Mouse (Mus musculus) lung, embryonic 15.5 days (tissue): Measurements from ENCODE around the gene Grin1. TPM values are rescaled to one million over a fixed set of nuclear protein-coding genes. Genes with fewer than 3 reads are reported as not detected.
A peak's percentile ranks its signal among the peaks of the same experiment; 100 is the strongest.

Experiments
- ATAC-seq: fragments of 200-750 bp; cut with Nextera tagmentation; 2 replicates; pipeline ENCODE4 v1.8.0; 2017; ENCODE audit warnings: moderate number of reproducible peaks, borderline replicate concordance; ENCODE audit not compliant: low FRiP score, low TSS enrichment; ENCODE audit errors: extremely low read depth
- H3K27ac ChIP-seq: fragments of 300-500 bp; sonication (generic); 2 replicates; pipeline ENCODE4 v1.5.1; 2015; ENCODE audit warnings: moderate library complexity, mild to moderate bottlenecking, inconsistent platforms
- H3K27me3 ChIP-seq: fragments of 300-500 bp; sonication (generic); 2 replicates; pipeline ENCODE4 v1.6.1; 2015; ENCODE audit warnings: inconsistent platforms
- H3K36me3 ChIP-seq: fragments of 300-500 bp; sonication (generic); 2 replicates; pipeline ENCODE4 v1.6.1; 2015; ENCODE audit warnings: inconsistent platforms
- H3K4me1 ChIP-seq: fragments of 300-500 bp; sonication (generic); 2 replicates; pipeline ENCODE4 v1.6.1; 2015; ENCODE audit warnings: inconsistent platforms
- H3K4me2 ChIP-seq: fragments of 300-500 bp; sonication (generic); 2 replicates; pipeline ENCODE4 v1.6.1; 2015; ENCODE audit warnings: inconsistent platforms, mild to moderate bottlenecking, moderate library complexity
- H3K4me3 ChIP-seq: fragments of 300-500 bp; sonication (generic); 2 replicates; pipeline ENCODE4 v1.5.1; 2015; ENCODE audit warnings: mild to moderate bottlenecking, inconsistent platforms
- H3K9ac ChIP-seq: fragments of 300-500 bp; sonication (generic); 2 replicates; pipeline ENCODE4 v1.6.1; 2015; ENCODE audit warnings: inconsistent platforms
- H3K9me3 ChIP-seq: fragments of 300-500 bp; sonication (generic); 2 replicates; pipeline ENCODE4 v1.6.1; 2016; ENCODE audit warnings: inconsistent platforms
- WGBS: fragments of 180-500 bp; shearing (Covaris S2); methylation state at CpG from one replicate; pipeline ENCODE4 v1.1.7; 2015; 5-methylcytosine and 5-hydroxymethylcytosine counted together
- polyA plus RNA-seq: library from polyadenylated mRNA; unstranded; fragments of >200 nt; fragmentation: Nextera tagmentation; extraction: Ambion mirVana; gene quantifications from 2 replicates; pipeline ENCODE4 v1.2.1, GENCODE M21; 2015

The Grin1 gene
- polyA plus RNA-seq, 1 experiment from 2014 or later, result 0.45 TPM

- no peaks in the 10 kb centered on the region for H3K9me3 ChIP-seq
- peaks cover 83% of the 10 kb centered on the region for H3K36me3 ChIP-seq
- no peak overlapping the region for H3K4me2 ChIP-seq
- H3K27ac ChIP-seq, result no peak overlapping the region
- no peaks in the 10 kb centered on the region for H3K4me1 ChIP-seq
- H3K4me3 ChIP-seq, result no peak overlapping the region
- H3K27me3 ChIP-seq, result no peaks in the 10 kb centered on the region
- 89% methylated on average over 4 of the region's 4 CpGs for WGBS
- no peak for ATAC-seq
- no peak overlapping the region for H3K9ac ChIP-seq
Observed at GRCm38 (mm10) chr2:25349499-25349898, 30.5 kb upstream of the Grin1 start.

- Histone ChIP-seq H3K4me3 (no peak overlapping the region), H3K9me3 (no peaks in the 10 kb centered on the region), H3K27ac (no peak overlapping the region), H3K27me3 (no peaks in the 10 kb centered on the region), H3K36me3 (peaks cover 96% of the 10 kb centered on the region), H3K4me1 (no peaks in the 10 kb centered on the region), H3K4me2 (no peak overlapping the region), H3K9ac (no peak overlapping the region)
- 83% methylated on average over 7 of the region's 7 CpGs for WGBS
- ATAC-seq, result no peak
Observed at GRCm38 (mm10) chr2:25348162-25348561, 29.2 kb upstream of the Grin1 start.

DNA sequence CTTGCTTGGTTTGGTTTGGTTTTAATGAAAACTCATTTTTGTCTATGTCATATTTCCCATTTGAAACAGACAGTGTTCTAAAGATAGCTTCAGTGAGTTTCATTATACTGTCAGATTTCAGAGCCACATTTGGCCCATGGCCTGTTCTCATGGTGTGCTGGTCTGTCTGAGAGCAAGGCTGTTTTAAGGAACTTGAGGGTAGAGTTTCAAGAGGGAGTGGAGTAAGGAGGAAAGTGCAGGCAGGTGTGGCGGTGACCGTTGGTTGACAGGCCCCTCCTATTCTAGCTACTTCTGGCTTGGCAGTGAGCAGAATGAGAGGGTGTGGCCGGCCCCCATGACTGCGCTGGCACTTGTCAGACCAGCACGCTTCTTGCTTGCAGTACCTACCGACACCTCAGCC, 19.3 kb upstream of the Grin1 start:
- H3K27ac ChIP-seq, result no peak overlapping the region
- H3K4me1 ChIP-seq, result peaks cover 7% of the 10 kb centered on the region
- H3K4me3 ChIP-seq, result no peak overlapping the region
- no peaks in the 10 kb centered on the region for H3K27me3 ChIP-seq
- H3K9ac ChIP-seq, result no peak overlapping the region
- H3K9me3 ChIP-seq, result no peaks in the 10 kb centered on the region
- ATAC-seq, result no peak
- WGBS, result 92% methylated on average over 6 of the region's 6 CpGs
- peaks cover 75% of the 10 kb centered on the region for H3K36me3 ChIP-seq
- no peak overlapping the region for H3K4me2 ChIP-seq

GRCm38 (mm10) chr2:25333569-25333968, 14.6 kb upstream of the Grin1 start:
- ATAC-seq, result no peak
- H3K4me3 ChIP-seq, result peak overlapping the region; percentile 80
- H3K4me1 ChIP-seq, result peaks cover 17% of the 10 kb centered on the region
- peak overlapping the region; percentile 87 for H3K4me2 ChIP-seq
- H3K9ac ChIP-seq, result peak overlapping the region; percentile 85
- H3K27me3 ChIP-seq, result no peaks in the 10 kb centered on the region
- no peak overlapping the region for H3K27ac ChIP-seq
- peaks cover 44% of the 10 kb centered on the region for H3K36me3 ChIP-seq
- H3K9me3 ChIP-seq, result no peaks in the 10 kb centered on the region
- WGBS, result 76% methylated on average over 2 of the region's 2 CpGs

- WGBS, result under 1% methylated on average over 78 of the region's 78 CpGs
- H3K4me2 ChIP-seq, result peak within 1 kb of the TSS; percentile 87
Observed at GRCm38 (mm10) chr2:25332286-25333160, 13.5 kb upstream of the Grin1 start, which contains the start of gene Man1b1. Gene Man1b1, plus strand, starts transcription at chr2:25332338.

DNA sequence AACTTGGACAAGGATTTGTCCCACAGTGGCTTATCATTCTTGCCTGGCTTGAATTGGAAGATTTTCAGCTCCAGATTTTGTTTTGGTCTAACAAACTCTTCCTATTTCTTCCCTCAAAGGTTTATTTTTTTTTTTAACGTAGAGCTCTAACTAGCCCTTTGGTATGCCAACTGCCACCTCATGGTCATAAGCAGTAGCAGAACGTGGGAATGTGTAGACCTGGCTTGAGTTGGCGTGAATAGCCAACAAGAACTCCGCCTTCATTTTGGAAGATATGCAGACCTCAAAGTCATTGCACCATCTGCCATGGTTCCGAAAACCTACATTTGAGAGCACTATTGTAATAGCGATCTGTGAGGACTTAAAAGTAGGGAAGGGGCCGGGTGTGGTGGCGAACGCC, 12.5 kb upstream of the Grin1 start:
- Histone ChIP-seq H3K4me3 (peak overlapping the region; percentile 80), H3K4me1 (peaks cover 17% of the 10 kb centered on the region), H3K27me3 (no peaks in the 10 kb centered on the region), H3K9ac (peak overlapping the region; percentile 88), H3K4me2 (peak overlapping the region; percentile 54), H3K27ac (no peak overlapping the region), H3K9me3 (no peaks in the 10 kb centered on the region), H3K36me3 (peaks cover 23% of the 10 kb centered on the region)
- WGBS, result 47% methylated on average over 9 of the region's 9 CpGs
- no peak for ATAC-seq

More at GRCm38 (mm10) chr2:25332286-25333160, 13.5 kb upstream of the Grin1 start, which contains the start of gene Man1b1:
- Histone ChIP-seq H3K4me1 (peaks cover 17% of the 10 kb centered on the region), H3K36me3 (peaks cover 34% of the 10 kb centered on the region), H3K4me3 (peak within 1 kb of the TSS; percentile 80), H3K9me3 (no peaks in the 10 kb centered on the region), H3K27ac (peak within 1 kb of the TSS; percentile 80), H3K9ac (peak within 1 kb of the TSS; percentile 88), H3K27me3 (no peaks in the 10 kb centered on the region)
- peak; percentile 99 for ATAC-seq

DNA sequence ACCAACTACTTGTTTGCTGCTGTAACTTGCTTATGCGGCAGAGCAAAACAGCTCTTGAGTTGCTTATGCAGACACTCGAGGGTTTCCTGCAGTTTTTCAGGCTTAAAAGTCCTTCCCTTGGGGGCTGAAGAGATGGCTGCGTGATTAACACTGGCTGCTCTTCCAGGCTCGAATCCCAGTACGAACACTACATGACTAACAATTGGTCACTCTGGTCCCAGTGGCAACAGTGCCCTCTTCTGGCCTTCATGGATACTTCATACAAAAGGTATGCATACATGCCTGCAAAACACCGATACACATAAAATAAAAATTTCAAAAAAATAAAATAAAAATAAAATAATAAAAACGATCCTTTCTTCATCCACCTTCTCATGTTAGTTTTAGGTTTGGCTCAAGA, 9.5 kb upstream of the Grin1 start:
- H3K4me2 ChIP-seq, result no peak overlapping the region
- peaks cover 11% of the 10 kb centered on the region for H3K4me1 ChIP-seq
- no peak overlapping the region for H3K4me3 ChIP-seq
- no peaks in the 10 kb centered on the region for H3K9me3 ChIP-seq
- no peaks in the 10 kb centered on the region for H3K36me3 ChIP-seq
- no peak for ATAC-seq
- 39% methylated on average over 7 of the region's 7 CpGs for whole genome bisulfite sequencing
- H3K27ac ChIP-seq, result no peak overlapping the region
- H3K9ac ChIP-seq, result no peak overlapping the region
- H3K27me3 ChIP-seq, result no peaks in the 10 kb centered on the region

GRCm38 (mm10) chr2:25326036-25326435, 7.0 kb upstream of the Grin1 start:
- no peaks in the 10 kb centered on the region for H3K36me3 ChIP-seq
- H3K27ac ChIP-seq, result no peak overlapping the region
- no peak overlapping the region for H3K9ac ChIP-seq
- no peak overlapping the region for H3K4me2 ChIP-seq
- H3K4me3 ChIP-seq, result no peak overlapping the region
- WGBS, result 62% methylated on average over 2 of the region's 2 CpGs
- no peaks in the 10 kb centered on the region for H3K27me3 ChIP-seq
- no peaks in the 10 kb centered on the region for H3K4me1 ChIP-seq
- no peak for ATAC-seq
- no peaks in the 10 kb centered on the region for H3K9me3 ChIP-seq

DNA sequence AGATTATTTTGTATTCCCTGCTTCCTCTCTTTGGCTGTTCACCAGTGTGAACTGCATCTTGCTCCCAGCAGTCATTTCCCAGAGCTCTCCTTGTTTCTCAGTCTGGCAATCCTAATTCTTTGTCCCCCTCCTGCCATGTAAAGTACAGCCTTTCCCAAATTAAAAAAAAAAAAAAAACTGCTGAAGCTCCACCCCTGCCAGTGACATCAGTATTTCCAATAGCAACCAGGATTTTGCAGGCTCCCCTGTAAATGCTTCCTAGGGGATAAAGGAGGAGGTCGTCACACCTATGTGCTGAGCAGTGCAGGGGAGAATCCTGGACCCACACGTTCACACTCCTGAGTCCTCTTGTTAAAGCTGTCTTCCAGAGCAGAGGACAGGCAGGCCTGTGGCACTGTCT, 1.1 kb upstream of the Grin1 start:
- Histone ChIP-seq H3K27me3 (peaks cover 49% of the 10 kb centered on the region), H3K4me1 (peaks cover 9% of the 10 kb centered on the region), H3K27ac (no peak overlapping the region), H3K9me3 (no peaks in the 10 kb centered on the region), H3K4me2 (no peak overlapping the region), H3K4me3 (no peak overlapping the region), H3K9ac (no peak overlapping the region), H3K36me3 (no peaks in the 10 kb centered on the region)
- ATAC-seq, result no peak
- WGBS, result 31% methylated on average over 2 of the region's 2 CpGs

- Histone ChIP-seq H3K27ac (no peak overlapping the region), H3K4me3 (peak overlapping the region; percentile 26), H3K4me1 (peaks cover 9% of the 10 kb centered on the region), H3K4me2 (peak overlapping the region; percentile 54), H3K9ac (no peak overlapping the region), H3K9me3 (no peaks in the 10 kb centered on the region), H3K27me3 (peaks cover 63% of the 10 kb centered on the region), H3K36me3 (no peaks in the 10 kb centered on the region)
- no peak; the same call in 1 of the 2 replicates for ATAC-seq
- 4% methylated on average over 31 of the region's 31 CpGs for WGBS
Observed at GRCm38 (mm10) chr2:25318119-25318966, 644 bp downstream of the Grin1 start.

- H3K36me3 ChIP-seq, result no peaks in the 10 kb centered on the region
- 2% methylated on average over 11 of the region's 11 CpGs for WGBS
- H3K9me3 ChIP-seq, result no peaks in the 10 kb centered on the region
- H3K4me2 ChIP-seq, result no peak overlapping the region
- no peaks in the 10 kb centered on the region for H3K4me1 ChIP-seq
- H3K27me3 ChIP-seq, result peaks cover 92% of the 10 kb centered on the region
- no peak overlapping the region for H3K9ac ChIP-seq
- ATAC-seq, result no peak
- no peak overlapping the region for H3K4me3 ChIP-seq
- no peak overlapping the region for H3K27ac ChIP-seq
Observed at GRCm38 (mm10) chr2:25311491-25311891, 7.5 kb downstream of the Grin1 start.

GRCm38 (mm10) chr2:25310969-25311368, 8.0 kb downstream of the Grin1 start:
- H3K27ac ChIP-seq, result no peak overlapping the region
- no peak overlapping the region for H3K4me2 ChIP-seq
- no peak overlapping the region for H3K4me3 ChIP-seq
- H3K27me3 ChIP-seq, result peaks cover 92% of the 10 kb centered on the region
- no peaks in the 10 kb centered on the region for H3K36me3 ChIP-seq
- H3K4me1 ChIP-seq, result no peaks in the 10 kb centered on the region
- H3K9ac ChIP-seq, result no peak overlapping the region
- ATAC-seq, result no peak
- no peaks in the 10 kb centered on the region for H3K9me3 ChIP-seq
- 2% methylated on average over 22 of the region's 22 CpGs for WGBS
